Mouse (Mus musculus) layer of hippocampus, adult 18-20 months (tissue): ENCODE measurements around the gene Xcr1. TPM values are rescaled to one million over a fixed set of nuclear protein-coding genes. Genes with fewer than 3 reads are reported as not detected.
A peak's percentile ranks its signal among the peaks of the same experiment; 100 is the strongest.

Experiments
- DNase-seq, 2 experiments: peaks; one replicate each; pipeline ENCODE4 v3.0.0; 2022; ENCODE audit warnings: low spot score in 2 of 2
- long read RNA-seq: library from polyadenylated mRNA; stranded (forward); transcript quantifications from one replicate; pipeline ENCODE4 v2.0.0, GENCODE M21; 2021
- total RNA-seq, 2 experiments: library from RNA; stranded (reverse); gene quantifications; 2 replicates each; pipeline ENCODE4 v1.2.3; 2021

Gene Xcr1
- not detected for total RNA-seq
- long read RNA-seq, result 0 reads

- no peak for DNase-seq
Observed at GRCm38 (mm10) chr9:123861929-123862328, at the start of gene Xcr1. Gene Xcr1 (minus strand): TSS chr9:123862029.

DNA sequence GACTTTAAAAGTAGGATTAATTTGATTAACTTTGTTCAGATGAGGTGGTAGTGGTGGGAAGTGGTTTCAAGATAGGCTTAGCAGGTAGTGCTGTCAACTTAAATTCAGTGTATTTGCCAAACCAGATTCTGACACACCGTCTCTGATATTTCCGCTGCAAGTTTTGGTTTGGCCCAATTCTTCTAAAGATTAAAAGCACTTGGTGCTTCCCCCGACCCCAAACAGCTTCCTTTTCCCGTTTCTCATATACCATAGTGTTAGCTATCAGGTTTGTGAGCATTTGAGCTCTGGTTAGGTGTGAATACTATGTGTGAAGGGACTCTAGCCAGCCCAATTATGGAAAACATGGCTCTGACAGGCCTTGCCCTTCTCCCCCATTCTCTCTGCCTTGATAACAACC lies 10.2 kb upstream of the Xcr1 start:
- DNase-seq, result no peak

DNA sequence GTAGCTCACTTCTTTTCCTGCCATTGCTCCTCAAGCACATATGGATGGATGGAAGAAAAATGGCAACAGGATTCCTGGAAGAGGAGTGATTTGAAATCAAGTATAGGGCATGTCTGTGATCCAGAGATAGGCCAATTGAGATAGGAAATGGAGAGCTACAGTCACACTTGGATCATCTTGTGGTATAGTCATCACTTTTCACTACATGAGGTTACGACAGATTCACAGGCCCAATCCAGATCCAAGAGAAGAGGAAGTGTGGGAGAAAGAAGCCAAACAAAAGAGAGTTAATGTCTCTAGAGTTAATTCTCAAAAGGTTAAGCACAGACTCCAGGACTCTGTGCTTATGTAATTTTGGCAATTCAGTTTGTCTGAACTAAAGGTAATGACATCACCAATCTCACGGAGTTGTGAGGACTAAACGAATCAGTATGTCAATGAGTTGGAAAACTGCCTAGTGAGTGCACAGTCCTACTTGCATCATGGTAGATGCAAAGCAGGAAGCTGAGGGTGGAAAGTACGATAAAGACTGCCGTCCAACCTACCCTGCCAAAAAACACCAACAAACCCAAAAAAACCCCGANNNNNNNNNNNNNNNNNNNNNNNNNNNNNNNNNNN lies 7.4 kb upstream of the Xcr1 start:
- no peak for DNase-seq

- DNase-seq, result no peak
Observed at GRCm38 (mm10) chr9:123863641-123864040, 1.8 kb upstream of the Xcr1 start.

DNA sequence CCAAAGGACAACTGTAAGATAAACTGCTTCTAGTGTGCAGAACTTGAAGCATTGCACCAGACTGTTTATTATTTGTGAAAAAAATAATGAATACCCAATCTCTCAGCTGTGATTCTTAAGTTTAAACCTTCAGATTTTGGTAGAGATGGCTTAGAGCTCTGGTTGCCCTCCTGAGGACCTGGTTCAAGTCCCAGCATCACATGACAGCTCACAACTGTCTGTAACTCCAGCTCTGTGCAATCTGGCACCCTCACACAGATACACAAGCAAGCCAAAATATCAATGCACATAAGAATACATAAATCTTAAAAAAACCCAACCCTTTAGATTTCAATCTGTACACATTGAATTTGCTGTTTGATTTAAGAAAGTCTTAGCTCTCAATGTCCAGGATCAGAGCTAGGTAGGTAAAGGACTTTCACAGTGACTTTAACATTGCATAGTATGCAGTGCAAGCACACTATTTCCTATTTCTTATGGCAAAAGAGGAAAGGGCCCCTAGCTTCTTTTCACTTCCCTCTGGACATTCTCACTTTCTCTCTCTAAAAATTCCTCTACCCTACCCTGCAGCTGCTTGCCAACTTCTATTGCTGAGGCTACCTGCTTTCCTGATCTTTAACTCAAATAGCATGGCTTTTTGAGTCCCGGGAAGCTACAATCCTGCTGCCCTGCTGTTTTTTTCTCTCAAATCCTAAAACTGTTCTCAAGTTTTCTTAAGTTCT lies 1.2 kb upstream of the Xcr1 start:
- no peak for DNase-seq

DNA sequence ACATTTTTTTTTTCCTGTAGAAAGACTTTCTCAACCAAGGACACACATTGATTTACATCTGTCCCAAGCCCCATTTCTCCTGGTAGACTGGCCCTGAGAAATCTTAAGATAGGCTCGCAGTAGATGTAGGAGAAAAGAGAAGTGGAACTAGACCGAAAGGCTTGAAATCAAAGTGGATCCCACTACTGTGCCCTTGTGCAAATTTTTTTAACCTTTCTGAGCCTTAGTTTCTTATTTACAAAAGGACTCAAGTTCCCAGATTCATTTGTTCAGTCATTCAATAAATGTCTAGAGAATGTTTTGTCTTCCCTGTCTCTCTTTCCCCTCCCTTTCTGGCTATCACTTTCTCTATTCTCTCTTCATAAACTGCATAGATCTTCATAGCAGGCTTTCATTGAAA lies 5.0 kb downstream of the Xcr1 start:
- DNase-seq, result no peak

- DNase-seq, result no peak
Observed at GRCm38 (mm10) chr9:123852449-123853390, 9.1 kb downstream of the Xcr1 start.

DNA sequence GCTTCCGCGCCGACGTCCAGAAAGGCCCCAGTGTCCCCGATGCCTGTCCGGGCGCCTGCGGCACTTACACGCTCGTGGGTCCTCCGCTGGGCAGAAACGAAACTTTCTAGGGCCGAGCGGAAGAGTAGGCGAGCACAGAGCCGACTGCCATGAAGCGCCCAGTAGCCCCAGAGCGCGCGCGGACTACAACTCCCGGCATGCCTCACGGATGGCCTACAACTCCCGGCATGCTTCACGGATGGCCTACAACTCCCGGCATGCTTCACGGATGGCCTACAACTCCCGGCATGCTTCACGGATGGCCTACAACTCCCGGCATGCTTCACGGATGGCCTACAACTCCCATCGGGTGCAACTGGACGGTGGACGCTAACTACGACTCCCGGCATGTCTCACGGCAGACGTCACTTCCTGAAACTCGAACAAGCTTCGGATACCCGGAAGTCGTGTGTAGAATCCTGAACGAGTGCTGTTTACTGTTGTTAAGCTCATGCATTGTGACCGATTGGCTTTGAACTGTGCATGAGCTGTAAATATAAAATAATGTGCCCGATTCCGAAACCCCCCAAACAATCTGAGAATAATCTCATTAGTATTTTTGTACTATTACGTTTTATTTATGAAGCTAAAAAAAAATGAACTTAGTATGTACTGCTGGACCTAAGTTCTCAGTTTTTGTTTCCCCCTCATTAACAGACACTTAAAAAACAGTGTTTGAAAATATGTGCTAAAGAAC lies 9.9 kb downstream of the Xcr1 start, which contains the start of gene Fyco1:
TSS of gene Fyco1 (minus strand) at position 187 of the 736 bp plus-strand sequence.
- peak; percentile 97 to 99 for DNase-seq

- peak in 1 of 2 experiments; percentile 33 for DNase-seq
Observed at GRCm38 (mm10) chr9:123851062-123851712, 10.6 kb downstream of the Xcr1 start.

DNA sequence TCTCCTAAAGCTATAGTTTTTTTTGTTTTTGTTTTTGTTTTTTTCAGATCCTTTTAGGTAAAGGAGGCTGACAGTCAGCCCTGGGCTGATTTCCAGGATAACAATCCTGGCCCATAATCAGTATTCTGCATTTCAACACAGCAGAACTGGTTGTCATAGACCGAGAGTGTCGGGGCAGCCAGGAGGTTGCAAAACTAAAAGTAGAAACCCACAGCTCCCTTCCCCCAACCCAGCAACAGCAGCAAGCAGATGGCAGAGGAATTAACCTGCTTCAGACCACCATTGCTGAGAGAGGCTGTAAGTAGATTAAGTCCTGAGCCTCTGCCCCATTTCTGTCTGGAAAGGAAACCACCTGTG lies 11.1 kb downstream of the Xcr1 start:
- DNase-seq, result peak; percentile 11 to 42

- DNase-seq, result no peak
Observed at GRCm38 (mm10) chr9:123849976-123850695, 11.7 kb downstream of the Xcr1 start.

DNA sequence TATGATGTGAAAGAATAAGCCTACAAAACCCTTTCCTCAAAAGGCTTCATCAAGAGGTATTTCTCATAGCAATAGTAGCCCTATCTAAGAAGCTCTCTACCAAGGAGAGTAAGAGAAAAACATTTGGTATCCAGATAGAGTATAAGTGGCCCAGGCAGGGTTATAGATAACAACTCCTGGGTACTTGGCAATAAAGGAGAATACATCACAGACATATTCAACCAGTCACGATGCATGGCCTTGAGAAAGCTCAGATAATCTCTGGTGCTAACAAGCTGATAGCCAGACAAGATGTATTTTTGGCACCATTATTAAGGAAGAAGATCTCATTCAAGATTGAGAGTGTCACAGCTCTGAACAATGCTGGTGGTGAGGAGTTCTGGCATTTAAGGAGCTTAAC lies 15.3 kb downstream of the Xcr1 start:
- no peak for DNase-seq

- DNase-seq, result no peak
Observed at GRCm38 (mm10) chr9:123845120-123845519, 16.7 kb downstream of the Xcr1 start.

DNA sequence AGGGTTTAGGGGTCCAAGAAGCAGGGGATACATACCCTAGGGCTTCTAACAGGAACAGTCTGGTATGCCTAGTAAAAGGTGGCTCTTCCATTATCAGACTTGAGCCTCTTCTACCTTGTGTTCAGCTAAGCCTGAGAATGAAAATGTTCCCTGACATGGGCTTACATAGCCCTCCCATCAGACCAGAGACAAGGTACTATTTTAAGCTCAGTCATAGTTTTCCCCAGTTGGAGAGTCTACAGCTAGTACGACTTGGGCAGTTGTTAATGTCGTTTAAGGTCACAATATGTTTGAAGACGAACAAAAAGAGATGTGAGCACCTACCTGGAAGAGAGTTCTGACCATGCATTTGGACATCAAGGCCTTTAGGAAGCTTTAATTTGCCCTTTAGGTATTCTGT lies 17.4 kb downstream of the Xcr1 start:
- DNase-seq, result no peak

GRCm38 (mm10) chr9:123840243-123840642 lies 21.6 kb downstream of the Xcr1 start:
- no peak for DNase-seq

DNA sequence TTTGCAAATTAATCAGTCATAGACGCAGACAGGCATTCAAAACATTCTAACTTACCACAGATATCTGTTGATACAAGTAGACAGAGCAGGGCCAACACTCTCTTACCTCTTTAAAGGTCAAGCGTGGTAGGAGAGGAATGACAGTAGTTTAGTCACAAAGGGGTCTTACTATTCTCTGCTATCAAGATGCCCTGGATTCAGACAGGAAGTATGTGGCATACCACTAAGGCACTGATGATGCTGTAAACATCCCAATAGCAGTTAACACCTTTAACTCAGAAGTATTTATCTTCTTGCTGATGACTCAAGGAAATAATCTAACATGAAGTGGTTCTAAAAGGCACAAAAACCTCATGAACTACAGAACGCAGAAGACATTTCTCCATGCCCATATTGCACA lies 26.0 kb downstream of the Xcr1 start:
- DNase-seq, result no peak

DNA sequence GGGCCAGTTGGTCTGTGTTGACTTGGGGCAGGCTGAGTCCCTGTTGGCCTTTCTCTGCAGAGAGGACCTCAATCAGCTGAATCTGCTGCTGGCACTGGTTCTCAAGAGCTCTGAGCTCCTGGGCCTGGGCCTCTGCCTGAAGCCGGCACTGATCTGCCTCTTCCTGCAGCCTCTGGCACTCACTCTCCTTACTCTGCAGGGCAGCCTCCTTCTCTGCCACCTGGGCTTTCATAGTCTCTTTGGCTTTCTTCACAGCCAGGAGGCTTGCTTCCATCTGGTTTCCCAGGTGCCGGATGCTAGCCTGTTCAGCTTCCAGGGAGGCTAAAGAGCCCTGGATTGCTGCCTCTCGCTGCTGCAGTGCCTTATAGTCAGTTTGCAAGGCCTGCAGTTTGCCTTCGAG lies 32.9 kb downstream of the Xcr1 start:
- peak in 1 of 2 experiments; percentile 24 for DNase-seq

- DNase-seq, result no peak
Observed at GRCm38 (mm10) chr9:123826631-123827030, 35.2 kb downstream of the Xcr1 start.

DNA sequence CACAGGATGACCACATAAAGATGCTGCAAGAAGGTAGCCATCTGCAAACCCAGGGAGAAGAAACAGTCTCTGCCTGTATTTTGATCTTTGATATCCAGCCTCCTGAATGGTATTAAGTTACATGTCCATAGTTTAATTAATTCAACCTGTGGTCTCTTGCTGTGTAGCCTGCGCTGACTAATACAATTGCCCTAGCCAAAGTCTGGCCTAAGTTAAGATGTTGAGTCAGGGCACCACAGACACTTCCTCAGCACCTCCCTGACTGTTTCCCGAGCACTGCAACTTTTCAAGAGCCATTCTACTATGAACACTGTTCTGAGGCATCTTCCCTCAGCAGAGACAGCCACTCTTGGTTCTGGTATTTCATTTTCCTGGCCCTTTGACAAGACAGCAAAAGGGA lies 43.2 kb downstream of the Xcr1 start:
- DNase-seq, result no peak

- DNase-seq, result no peak
Observed at GRCm38 (mm10) chr9:123815996-123816395, 45.8 kb downstream of the Xcr1 start.
